Mouse (Mus musculus): ENCODE data around the gene Zfp462.
"Not testable (repeated sequence)": the region's sequence is repeated elsewhere in the genome, so short reads cannot be mapped to it uniquely, and the experiment has no call there.

DNA sequence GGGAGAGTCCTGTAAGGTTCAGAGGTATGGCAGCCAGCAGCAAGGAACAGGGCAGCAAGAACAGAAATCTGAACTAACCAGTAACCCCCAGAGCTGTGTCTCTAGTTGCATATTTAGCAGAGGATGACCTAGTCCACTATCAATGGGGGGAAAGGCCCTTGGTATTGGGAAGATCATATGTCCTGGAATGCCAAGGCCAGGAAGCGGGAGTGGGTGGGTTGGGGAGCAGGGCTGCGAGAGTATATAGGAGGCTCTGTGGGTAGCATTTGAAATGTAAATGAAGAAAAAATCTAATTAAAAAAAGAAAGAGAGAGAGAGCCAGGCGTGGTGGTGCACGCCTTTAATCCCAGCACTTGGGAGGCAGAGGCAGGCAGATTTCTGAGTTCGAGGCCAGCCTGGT lies 18.4 kb upstream of the Zfp462 start:
- not testable (repeated sequence) for TF ChIP-seq CTCF (IDR thresholded peaks at IDR 0.05; ENCODE audit: low read depth, low read length); TAL1 (conservative IDR thresholded peaks at IDR 0.05; ENCODE audit: low read depth, low read length); POLR2AphosphoS5 (IDR thresholded peaks at IDR 0.05; ENCODE audit: insufficient replicate concordance, low read depth, low read length)

Measured in G1E (cell line).